Mouse (Mus musculus): ENCODE measurements around the gene Dpm3. TPM values are rescaled to one million over a fixed set of nuclear protein-coding genes. Genes with fewer than 3 reads are reported as not detected.

Gene Dpm3
- total and polyA plus RNA-seq, 3 experiments = 237 to 271 TPM; not detected in 1

GRCm38 (mm10) chr3:89214681-89215411 is 44.3 kb upstream of the Dpm3 start, which contains the start of gene Thbs3:
TSS of gene Thbs3 (plus strand) at chr3:89215180.
- H3K9me3 ChIP-seq (replicated peaks; ENCODE audit: insufficient read depth, low read length) = no peaks in the 10 kb centered on the region
- TF ChIP-seq UBTF (IDR thresholded peaks at IDR 0.05; ENCODE audit: borderline replicate concordance, insufficient read depth, low read depth, low read length) (no peak), ELF1 (IDR thresholded peaks at IDR 0.05; ENCODE audit: low read depth, low read length) (no peak), MXI1 (IDR thresholded peaks at IDR 0.05; ENCODE audit: low read depth, low read length) (peak; percentile 52; the same call in 1 of the 2 replicates), JUND (IDR thresholded peaks at IDR 0.05; ENCODE audit: low read depth, low read length) (no peak), ZNF384 (IDR thresholded peaks at IDR 0.05; ENCODE audit: low read depth, low read length) (peak; percentile 77), TBP (IDR thresholded peaks at IDR 0.05; ENCODE audit: low read depth, low read length) (no peak), CHD1 (IDR thresholded peaks at IDR 0.05; ENCODE audit: low read depth, low read length) (no peak), ZMIZ1 (IDR thresholded peaks at IDR 0.05; ENCODE audit: low read depth, low read length) (no peak), SMC3 (IDR thresholded peaks at IDR 0.05; ENCODE audit: low read depth, low read length) (0 out of 2 replicates have a peak, but pooled peaks have one; percentile 1), NRF1 (IDR thresholded peaks at IDR 0.05; ENCODE audit: insufficient read depth, low read depth, low read length, poor library complexity, severe bottlenecking) (no peak; the same call in 1 of the 2 replicates), USF2 (IDR thresholded peaks at IDR 0.05; ENCODE audit: borderline replicate concordance in 1 of 2, insufficient read depth in 1 of 2, low read depth in 1 of 2, low read length in 2 of 2) (no peak), NELFE (IDR thresholded peaks at IDR 0.05; ENCODE audit: low read depth, low read length) (0 out of 2 replicates have a peak, but pooled peaks have one; percentile 9), MAFK (IDR thresholded peaks at IDR 0.05; ENCODE audit: borderline replicate concordance, low read depth, low read length) (no peak), USF1 (IDR thresholded peaks at IDR 0.05; ENCODE audit: low read depth, low read length) (0 out of 2 replicates have a peak, but pooled peaks have one; percentile 0), CHD2 (IDR thresholded peaks at IDR 0.05; ENCODE audit: low read length) (no peak)
- H3K9ac ChIP-seq (ENCODE audit: control insufficient read depth, low read depth, low read length, poor library complexity, severe bottlenecking) = peak within 1 kb of the TSS; percentile 80
- H3K79me2 ChIP-seq (ENCODE audit: control insufficient read depth, insufficient read depth, low read length, poor library complexity) = peaks cover 10% of the 10 kb centered on the region
- no peaks in the 10 kb centered on the region for H3K27me3 ChIP-seq (ENCODE audit: control insufficient read depth in 1 of 2, insufficient read depth in 2 of 2, low read length in 2 of 2)
- peaks cover 0 to 10% of the 10 kb centered on the region in 2 experiments; a peak in 2 of 4 replicates for H3K36me3 ChIP-seq (ENCODE audit: control insufficient read depth in 1 of 2, insufficient read depth in 2 of 2, low read length in 2 of 2)
- H3K27ac ChIP-seq (ENCODE audit: control insufficient read depth, low read depth, low read length) = peak within 1 kb of the TSS; percentile 56
- H3K4me3 ChIP-seq (ENCODE audit: control insufficient read depth in 1 of 2, insufficient read depth in 1 of 2, low read depth in 2 of 2, low read length in 2 of 2) = peak within 1 kb of the TSS; percentile 84 to 98
- peak; percentile 49 for DNase-seq (ENCODE audit: low read depth, low spot score)
- H3K4me1 ChIP-seq (ENCODE audit: control insufficient read depth in 1 of 2, insufficient read depth in 2 of 2, low read length in 2 of 2) = peaks cover 2 to 14% of the 10 kb centered on the region in 2 experiments; a peak in 3 of 4 replicates

DNA sequence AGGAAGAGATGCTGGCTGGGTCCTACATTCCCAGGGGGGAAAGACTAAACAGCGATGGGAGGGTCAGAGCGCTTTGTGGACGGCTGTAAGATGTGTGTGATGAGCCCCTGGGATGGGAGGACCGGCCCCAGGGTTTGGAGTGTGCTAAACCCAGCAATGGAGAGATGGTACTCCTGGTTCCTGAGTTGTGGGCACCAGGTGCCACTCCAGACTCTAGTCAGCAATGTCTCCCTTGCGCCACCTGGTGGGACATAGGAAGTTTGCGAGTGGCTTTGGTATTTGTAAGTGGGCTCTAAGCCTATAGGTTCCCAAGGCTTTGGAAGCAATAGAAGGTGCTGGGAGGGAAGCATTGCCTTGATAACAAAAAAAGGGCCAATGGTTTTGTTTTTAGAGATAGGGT is 43.3 kb upstream of the Dpm3 start:
- H3K27ac ChIP-seq (ENCODE audit: control insufficient read depth, low read depth, low read length) = no peak overlapping the region
- peaks cover 10% of the 10 kb centered on the region for H3K79me2 ChIP-seq (ENCODE audit: control insufficient read depth, insufficient read depth, low read length, poor library complexity)
- DNase-seq (ENCODE audit: low read depth, low spot score) = peak; percentile 95
- no peak overlapping the region for H3K4me3 ChIP-seq (ENCODE audit: control insufficient read depth in 1 of 2, insufficient read depth in 1 of 2, low read depth in 2 of 2, low read length in 2 of 2)
- H3K9me3 ChIP-seq (replicated peaks; ENCODE audit: insufficient read depth, low read length) = no peaks in the 10 kb centered on the region
- H3K9ac ChIP-seq (ENCODE audit: control insufficient read depth, low read depth, low read length, poor library complexity, severe bottlenecking) = no peak overlapping the region
- no peaks in the 10 kb centered on the region for H3K27me3 ChIP-seq (ENCODE audit: control insufficient read depth in 1 of 2, insufficient read depth in 2 of 2, low read length in 2 of 2)
- peaks cover 2 to 14% of the 10 kb centered on the region in 2 experiments; a peak in 3 of 4 replicates for H3K4me1 ChIP-seq (ENCODE audit: control insufficient read depth in 1 of 2, insufficient read depth in 2 of 2, low read length in 2 of 2)
- H3K36me3 ChIP-seq (ENCODE audit: control insufficient read depth in 1 of 2, insufficient read depth in 2 of 2, low read length in 2 of 2) = peaks cover 0 to 10% of the 10 kb centered on the region in 2 experiments; a peak in 2 of 4 replicates
- TF ChIP-seq GABPA (IDR thresholded peaks at IDR 0.05; ENCODE audit: low read depth, low read length) (no peak), SMC3 (IDR thresholded peaks at IDR 0.05; ENCODE audit: low read depth, low read length) (peak; percentile 100), ZMIZ1 (IDR thresholded peaks at IDR 0.05; ENCODE audit: low read depth, low read length) (no peak), NELFE (IDR thresholded peaks at IDR 0.05; ENCODE audit: low read depth, low read length) (0 out of 2 replicates have a peak, but pooled peaks have one; percentile 6), USF2 (IDR thresholded peaks at IDR 0.05; ENCODE audit: borderline replicate concordance in 1 of 2, insufficient read depth in 1 of 2, low read depth in 1 of 2, low read length in 2 of 2) (no peak), TAL1 (IDR thresholded peaks at IDR 0.05; ENCODE audit: low read length) (no peak), POLR2AphosphoS5 (IDR thresholded peaks at IDR 0.05; ENCODE audit: borderline replicate concordance, low read depth, low read length) (no peak), TCF12 (IDR thresholded peaks at IDR 0.05; ENCODE audit: low read depth, low read length) (0 out of 2 replicates have a peak, but pooled peaks have one; percentile 10), MYC (IDR thresholded peaks at IDR 0.05; ENCODE audit: low read depth, low read length) (no peak), MYB (IDR thresholded peaks at IDR 0.05; ENCODE audit: low read depth, low read length) (no peak), TBP (IDR thresholded peaks at IDR 0.05; ENCODE audit: low read depth, low read length) (0 out of 2 replicates have a peak, but pooled peaks have one; percentile 32), USF1 (IDR thresholded peaks at IDR 0.05; ENCODE audit: low read depth, low read length) (peak; percentile 37; the same call in 1 of the 2 replicates), ETS1 (IDR thresholded peaks at IDR 0.05; ENCODE audit: low read depth, low read length) (0 out of 2 replicates have a peak, but pooled peaks have one; percentile 26), MAZ (IDR thresholded peaks at IDR 0.05; ENCODE audit: low read depth, low read length) (peak; percentile 89), GATA1 (IDR thresholded peaks at IDR 0.05; ENCODE audit: low read depth, low read length) (peak; percentile 7; the same call in 1 of the 2 replicates), POLR2AphosphoS2 (IDR thresholded peaks at IDR 0.05; ENCODE audit: low read length) (no peak), MEF2A (IDR thresholded peaks at IDR 0.05; ENCODE audit: extremely low read depth, insufficient replicate concordance, low read depth, low read length, poor library complexity, severe bottlenecking) (no peak), E2F4 (IDR thresholded peaks at IDR 0.05; ENCODE audit: borderline replicate concordance, low read depth, low read length) (no peak)

Measured in MEL (cell line).